Mouse (Mus musculus): ENCODE data around the gene Gm13306. TPM values are rescaled to one million over a fixed set of nuclear protein-coding genes. Genes with fewer than 3 reads are reported as not detected.
"Not testable (repeated sequence)": the region's sequence is repeated elsewhere in the genome, so short reads cannot be mapped to it uniquely, and the experiment has no call there.

The Gm13306 gene
- polyA plus RNA-seq (2014; fragmentation: Nextera tagmentation; extraction: Ambion mirVana), result not detected in 2 replicates

GRCm38 (mm10) chr4:42153136-42153535 lies at the start of gene Gm13306:
Gene Gm13306, plus strand, starts transcription at chr4:42153436.
- not testable (repeated sequence) for ATAC-seq (ENCODE audit: low FRiP score, low TSS enrichment); H3K4me2 ChIP-seq (replicated peaks; ENCODE audit: low read depth, low read length); H3K4me1 ChIP-seq (ENCODE audit: control insufficient read depth, insufficient read depth, low read length); H3K4me3 ChIP-seq (ENCODE audit: low read length); H3K27ac ChIP-seq (ENCODE audit: low read depth, low read length); H3K9ac ChIP-seq (ENCODE audit: low read depth, low read length); H3K36me3 ChIP-seq (ENCODE audit: control insufficient read depth, insufficient read depth, low read length); H3K9me3 ChIP-seq (ENCODE audit: control insufficient read depth, low read length); H3K27me3 ChIP-seq (ENCODE audit: control insufficient read depth, insufficient read depth, low read length)
- no CpG with 5 or more reads among the region's 9 CpGs for WGBS

- not testable (repeated sequence) for ATAC-seq (ENCODE audit: low FRiP score, low TSS enrichment); H3K27ac ChIP-seq (ENCODE audit: low read depth, low read length); H3K9ac ChIP-seq (ENCODE audit: low read depth, low read length); H3K36me3 ChIP-seq (ENCODE audit: control insufficient read depth, insufficient read depth, low read length); H3K27me3 ChIP-seq (ENCODE audit: control insufficient read depth, insufficient read depth, low read length); H3K4me1 ChIP-seq (ENCODE audit: control insufficient read depth, insufficient read depth, low read length); H3K4me3 ChIP-seq (ENCODE audit: low read length); H3K4me2 ChIP-seq (replicated peaks; ENCODE audit: low read depth, low read length); H3K9me3 ChIP-seq (ENCODE audit: control insufficient read depth, low read length)
- no CpG with 5 or more reads among the region's 5 CpGs for WGBS
These were observed 38.7 kb upstream of the Gm13306 start, which contains the start of gene Gm13304 for GRCm38 (mm10) chr4:42114517-42114916. Gene Gm13304, plus strand, starts transcription at chr4:42114817.

- not testable (repeated sequence) for H3K27ac ChIP-seq (ENCODE audit: low read depth, low read length); ATAC-seq (ENCODE audit: low FRiP score, low TSS enrichment); H3K4me3 ChIP-seq (ENCODE audit: low read length); H3K4me1 ChIP-seq (ENCODE audit: control insufficient read depth, insufficient read depth, low read length); H3K36me3 ChIP-seq (ENCODE audit: control insufficient read depth, insufficient read depth, low read length); H3K27me3 ChIP-seq (ENCODE audit: control insufficient read depth, insufficient read depth, low read length); H3K4me2 ChIP-seq (replicated peaks; ENCODE audit: low read depth, low read length); H3K9ac ChIP-seq (ENCODE audit: low read depth, low read length); H3K9me3 ChIP-seq (ENCODE audit: control insufficient read depth, low read length)
- WGBS, result no CpG with 5 or more reads among the region's 7 CpGs
These were observed 15.3 kb downstream of the Gm13306 start, which contains the start of gene Gm13305 for GRCm38 (mm10) chr4:42168503-42168902. Gene Gm13305, minus strand, starts transcription at chr4:42168603.

- not testable (repeated sequence) for H3K9ac ChIP-seq (ENCODE audit: low read depth, low read length); H3K9me3 ChIP-seq (ENCODE audit: control insufficient read depth, low read length); H3K4me2 ChIP-seq (replicated peaks; ENCODE audit: low read depth, low read length); H3K27me3 ChIP-seq (ENCODE audit: control insufficient read depth, insufficient read depth, low read length); H3K4me3 ChIP-seq (ENCODE audit: low read length); H3K4me1 ChIP-seq (ENCODE audit: control insufficient read depth, insufficient read depth, low read length); H3K27ac ChIP-seq (ENCODE audit: low read depth, low read length); ATAC-seq (ENCODE audit: low FRiP score, low TSS enrichment); H3K36me3 ChIP-seq (ENCODE audit: control insufficient read depth, insufficient read depth, low read length)
- no CpG with 5 or more reads among the region's 4 CpGs for WGBS
These were observed 25.0 kb downstream of the Gm13306 start for GRCm38 (mm10) chr4:42178243-42178642.

- WGBS, result no CpG with 5 or more reads among the region's 31 CpGs
- not testable (repeated sequence) for H3K9ac ChIP-seq (ENCODE audit: low read depth, low read length); ATAC-seq (ENCODE audit: low FRiP score, low TSS enrichment)
These were observed 30.3 kb downstream of the Gm13306 start for GRCm38 (mm10) chr4:42183234-42184197.

GRCm38 (mm10) chr4:42184324-42184979 lies 31.2 kb downstream of the Gm13306 start:
- not testable (repeated sequence) for H3K9me3 ChIP-seq (ENCODE audit: control insufficient read depth, low read length); H3K27me3 ChIP-seq (ENCODE audit: control insufficient read depth, insufficient read depth, low read length); H3K4me3 ChIP-seq (ENCODE audit: low read length); H3K36me3 ChIP-seq (ENCODE audit: control insufficient read depth, insufficient read depth, low read length); H3K4me1 ChIP-seq (ENCODE audit: control insufficient read depth, insufficient read depth, low read length); H3K4me2 ChIP-seq (replicated peaks; ENCODE audit: low read depth, low read length); H3K27ac ChIP-seq (ENCODE audit: low read depth, low read length); H3K9ac ChIP-seq (ENCODE audit: low read depth, low read length)
- WGBS, result no CpG with 5 or more reads among the region's 58 CpGs
- peak; percentile 71; the same call in 1 of the 2 replicates for ATAC-seq (ENCODE audit: low FRiP score, low TSS enrichment)

More at GRCm38 (mm10) chr4:42183234-42184197, 30.3 kb downstream of the Gm13306 start:
- not testable (repeated sequence) for H3K9me3 ChIP-seq (ENCODE audit: control insufficient read depth, low read length); H3K27ac ChIP-seq (ENCODE audit: low read depth, low read length); H3K4me1 ChIP-seq (ENCODE audit: control insufficient read depth, insufficient read depth, low read length); H3K27me3 ChIP-seq (ENCODE audit: control insufficient read depth, insufficient read depth, low read length); H3K4me3 ChIP-seq (ENCODE audit: low read length); H3K4me2 ChIP-seq (replicated peaks; ENCODE audit: low read depth, low read length); H3K36me3 ChIP-seq (ENCODE audit: control insufficient read depth, insufficient read depth, low read length)

GRCm38 (mm10) chr4:42184980-42185372 lies 31.7 kb downstream of the Gm13306 start:
- not testable (repeated sequence) for H3K9me3 ChIP-seq (ENCODE audit: control insufficient read depth, low read length); H3K9ac ChIP-seq (ENCODE audit: low read depth, low read length); H3K4me3 ChIP-seq (ENCODE audit: low read length); H3K4me1 ChIP-seq (ENCODE audit: control insufficient read depth, insufficient read depth, low read length); H3K27ac ChIP-seq (ENCODE audit: low read depth, low read length); H3K36me3 ChIP-seq (ENCODE audit: control insufficient read depth, insufficient read depth, low read length); H3K4me2 ChIP-seq (replicated peaks; ENCODE audit: low read depth, low read length); H3K27me3 ChIP-seq (ENCODE audit: control insufficient read depth, insufficient read depth, low read length)
- WGBS, result no CpG with 5 or more reads among the region's 25 CpGs
- ATAC-seq (ENCODE audit: low FRiP score, low TSS enrichment), result peak; percentile 86
